Mouse (Mus musculus): ENCODE data around the gene Mb. TPM values are rescaled to one million over a fixed set of nuclear protein-coding genes. Genes with fewer than 3 reads are reported as not detected.
A peak's percentile ranks its signal among the peaks of the same experiment; 100 is the strongest.

Mb gene
- polyA plus RNA-seq, 1 experiment from 2014 or later = 0.66 TPM

- 0 out of 2 replicates have a peak, but pooled peaks cover 6% of the 10 kb centered on the region for H3K4me1 ChIP-seq
- no peaks in the 10 kb centered on the region for H3K9me3 ChIP-seq
- 74% methylated on average over 11 of the region's 11 CpGs for WGBS
- H3K27ac ChIP-seq = 0 out of 2 replicates have a peak overlapping the region, but pooled peaks have one; percentile 17
- H3K4me2 ChIP-seq = no peak overlapping the region
- no peaks in the 10 kb centered on the region for H3K27me3 ChIP-seq (replicated peaks)
- ATAC-seq (replicated peaks) = no peak
- no peak overlapping the region for H3K9ac ChIP-seq
- H3K4me3 ChIP-seq = no peak overlapping the region
- H3K36me3 ChIP-seq (replicated peaks) = peaks cover 34% of the 10 kb centered on the region; the same call in 1 of the 2 replicates
Observed at GRCm38 (mm10) chr15:77079890-77080361, 29.5 kb upstream of the Mb start.

- Histone ChIP-seq H3K9me3 (no peaks in the 10 kb centered on the region), H3K4me2 (no peak overlapping the region), H3K9ac (no peak overlapping the region), H3K4me3 (no peak overlapping the region), H3K27me3 (replicated peaks) (no peaks in the 10 kb centered on the region), H3K4me1 (0 out of 2 replicates have a peak, but pooled peaks cover 6% of the 10 kb centered on the region), H3K27ac (0 out of 2 replicates have a peak overlapping the region, but pooled peaks have one; percentile 17), H3K36me3 (replicated peaks) (peaks cover 30% of the 10 kb centered on the region; the same call in 1 of the 2 replicates)
- 57% methylated on average over 14 of the region's 14 CpGs for WGBS
- ATAC-seq (replicated peaks) = no peak
Observed at GRCm38 (mm10) chr15:77079256-77079822, 28.9 kb upstream of the Mb start.

GRCm38 (mm10) chr15:77078786-77079185 is 28.3 kb upstream of the Mb start:
- 59% methylated on average over 3 of the region's 3 CpGs for WGBS
- no peak overlapping the region for H3K4me3 ChIP-seq
- no peak overlapping the region for H3K27ac ChIP-seq
- ATAC-seq (replicated peaks) = no peak
- H3K4me1 ChIP-seq = 0 out of 2 replicates have a peak, but pooled peaks cover 6% of the 10 kb centered on the region
- no peaks in the 10 kb centered on the region for H3K27me3 ChIP-seq (replicated peaks)
- H3K36me3 ChIP-seq (replicated peaks) = peaks cover 27% of the 10 kb centered on the region; the same call in 1 of the 2 replicates
- no peaks in the 10 kb centered on the region for H3K9me3 ChIP-seq
- no peak overlapping the region for H3K4me2 ChIP-seq
- H3K9ac ChIP-seq = no peak overlapping the region

- Histone ChIP-seq H3K4me2 (no peak overlapping the region), H3K4me3 (no peak overlapping the region), H3K27ac (no peak overlapping the region), H3K9ac (no peak overlapping the region), H3K4me1 (0 out of 2 replicates have a peak, but pooled peaks cover 6% of the 10 kb centered on the region), H3K9me3 (no peaks in the 10 kb centered on the region), H3K27me3 (replicated peaks) (no peaks in the 10 kb centered on the region), H3K36me3 (replicated peaks) (peaks cover 27% of the 10 kb centered on the region; the same call in 1 of the 2 replicates)
- no peak for ATAC-seq (replicated peaks)
- 90% methylated on average over 9 of the region's 9 CpGs for WGBS
Observed at GRCm38 (mm10) chr15:77077906-77078305, 27.4 kb upstream of the Mb start.

GRCm38 (mm10) chr15:77076523-77076922 is 26.1 kb upstream of the Mb start:
- Histone ChIP-seq H3K9ac (no peak overlapping the region), H3K4me3 (no peak overlapping the region), H3K27me3 (replicated peaks) (no peaks in the 10 kb centered on the region), H3K36me3 (replicated peaks) (peaks cover 25% of the 10 kb centered on the region; the same call in 1 of the 2 replicates), H3K27ac (no peak overlapping the region), H3K4me2 (no peak overlapping the region), H3K9me3 (no peaks in the 10 kb centered on the region), H3K4me1 (peaks cover 11% of the 10 kb centered on the region)
- no peak for ATAC-seq (replicated peaks)
- 89% methylated on average over 3 of the region's 3 CpGs for WGBS

GRCm38 (mm10) chr15:77072556-77073163 is 22.2 kb upstream of the Mb start:
- Histone ChIP-seq H3K4me2 (no peak overlapping the region), H3K27ac (no peak overlapping the region), H3K9me3 (no peaks in the 10 kb centered on the region), H3K27me3 (replicated peaks) (no peaks in the 10 kb centered on the region), H3K4me3 (no peak overlapping the region), H3K4me1 (peaks cover 11% of the 10 kb centered on the region), H3K9ac (no peak overlapping the region), H3K36me3 (replicated peaks) (peaks cover 18% of the 10 kb centered on the region; the same call in 1 of the 2 replicates)
- no peak for ATAC-seq (replicated peaks)
- 58% methylated on average over 4 of the region's 4 CpGs for WGBS

GRCm38 (mm10) chr15:77071501-77071900 is 21.0 kb upstream of the Mb start:
- ATAC-seq (replicated peaks) = 0 out of 2 replicates have a peak, but pooled peaks have one; percentile 61
- H3K4me1 ChIP-seq = peaks cover 11% of the 10 kb centered on the region
- 15% methylated on average over 10 of the region's 10 CpGs for WGBS
- H3K4me3 ChIP-seq = no peak overlapping the region
- H3K36me3 ChIP-seq (replicated peaks) = peaks cover 10% of the 10 kb centered on the region; the same call in 1 of the 2 replicates
- H3K4me2 ChIP-seq = peak overlapping the region; percentile 24; the same call in 1 of the 2 replicates
- no peak overlapping the region for H3K27ac ChIP-seq
- no peaks in the 10 kb centered on the region for H3K27me3 ChIP-seq (replicated peaks)
- no peak overlapping the region for H3K9ac ChIP-seq
- no peaks in the 10 kb centered on the region for H3K9me3 ChIP-seq

- peaks cover 3% of the 10 kb centered on the region; the same call in 1 of the 2 replicates for H3K36me3 ChIP-seq (replicated peaks)
- no peak overlapping the region for H3K9ac ChIP-seq
- no peak for ATAC-seq (replicated peaks)
- H3K4me3 ChIP-seq = no peak overlapping the region
- peaks cover 11% of the 10 kb centered on the region for H3K4me1 ChIP-seq
- no peaks in the 10 kb centered on the region for H3K27me3 ChIP-seq (replicated peaks)
- H3K4me2 ChIP-seq = no peak overlapping the region
- WGBS = 88% methylated on average over 11 of the region's 11 CpGs
- H3K27ac ChIP-seq = no peak overlapping the region
- H3K9me3 ChIP-seq = no peaks in the 10 kb centered on the region
Observed at GRCm38 (mm10) chr15:77070745-77071268, 20.3 kb upstream of the Mb start.

GRCm38 (mm10) chr15:77069019-77069418 is 18.5 kb upstream of the Mb start:
- Histone ChIP-seq H3K4me2 (no peak overlapping the region), H3K27ac (no peak overlapping the region), H3K9me3 (no peaks in the 10 kb centered on the region), H3K4me3 (no peak overlapping the region), H3K4me1 (peaks cover 11% of the 10 kb centered on the region), H3K9ac (no peak overlapping the region), H3K27me3 (replicated peaks) (no peaks in the 10 kb centered on the region), H3K36me3 (replicated peaks) (no peaks in the 10 kb centered on the region)
- 87% methylated on average over 3 of the region's 3 CpGs for WGBS
- ATAC-seq (replicated peaks) = no peak

- WGBS = 74% methylated on average over 3 of the region's 3 CpGs
- no peak overlapping the region for H3K27ac ChIP-seq
- H3K27me3 ChIP-seq (replicated peaks) = no peaks in the 10 kb centered on the region
- no peak overlapping the region for H3K9ac ChIP-seq
- H3K4me3 ChIP-seq = no peak overlapping the region
- no peak overlapping the region for H3K4me2 ChIP-seq
- peaks cover 11% of the 10 kb centered on the region for H3K4me1 ChIP-seq
- ATAC-seq (replicated peaks) = no peak
- H3K36me3 ChIP-seq (replicated peaks) = no peaks in the 10 kb centered on the region
- H3K9me3 ChIP-seq = no peaks in the 10 kb centered on the region
Observed at GRCm38 (mm10) chr15:77068439-77068861, 18.0 kb upstream of the Mb start.

- Histone ChIP-seq H3K9ac (no peak overlapping the region), H3K4me3 (no peak overlapping the region), H3K27ac (no peak overlapping the region), H3K4me2 (no peak overlapping the region), H3K36me3 (replicated peaks) (no peaks in the 10 kb centered on the region), H3K27me3 (replicated peaks) (no peaks in the 10 kb centered on the region), H3K4me1 (peaks cover 3% of the 10 kb centered on the region; the same call in 1 of the 2 replicates), H3K9me3 (no peaks in the 10 kb centered on the region)
- ATAC-seq (replicated peaks) = no peak
- 82% methylated on average over 6 of the region's 6 CpGs for WGBS
Observed at GRCm38 (mm10) chr15:77066233-77066632, 15.8 kb upstream of the Mb start.

- no peak overlapping the region for H3K9ac ChIP-seq
- no peaks in the 10 kb centered on the region for H3K9me3 ChIP-seq
- no peak overlapping the region for H3K27ac ChIP-seq
- H3K4me3 ChIP-seq = no peak overlapping the region
- 95% methylated on average over 6 of the region's 6 CpGs for WGBS
- no peaks in the 10 kb centered on the region for H3K4me1 ChIP-seq
- no peaks in the 10 kb centered on the region for H3K36me3 ChIP-seq (replicated peaks)
- H3K4me2 ChIP-seq = no peak overlapping the region
- no peaks in the 10 kb centered on the region for H3K27me3 ChIP-seq (replicated peaks)
- no peak for ATAC-seq (replicated peaks)
Observed at GRCm38 (mm10) chr15:77065259-77065852, 14.9 kb upstream of the Mb start.

All from midbrain, embryonic 15.5 days (tissue).